Mouse (Mus musculus): ENCODE data around the gene Etl4. TPM values are rescaled to one million over a fixed set of nuclear protein-coding genes. Genes with fewer than 3 reads are reported as not detected.

Gene Etl4
- total and polyA plus RNA-seq, 3 experiments: 29.8 to 40.3 (median 36.0) TPM

DNA sequence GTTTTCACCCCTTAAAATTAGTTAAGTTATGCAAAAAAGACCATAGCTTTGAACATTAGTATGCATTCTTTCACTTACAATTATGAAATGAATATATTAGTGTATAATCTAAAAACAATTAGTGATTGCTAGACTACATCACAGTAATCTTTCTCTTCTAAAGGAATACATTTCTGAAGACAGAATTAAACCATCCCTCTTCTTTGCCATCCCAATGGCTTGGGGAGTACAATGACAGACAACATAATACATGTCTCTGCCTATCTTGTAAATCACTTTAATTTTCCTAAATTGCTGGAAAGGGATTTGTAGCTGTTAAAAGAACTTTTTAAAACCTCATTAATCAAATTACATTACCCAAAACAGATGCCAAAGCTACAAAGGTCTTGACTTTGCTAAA, 216.3 kb downstream of the Etl4 start:
- H3K36me3 ChIP-seq (ENCODE audit: control insufficient read depth, insufficient read depth, low read length): no peaks in the 10 kb centered on the region
- no peak for DNase-seq
- H3K79me2 ChIP-seq (replicated peaks; ENCODE audit: control insufficient read depth, insufficient read depth, low read length): no peaks in the 10 kb centered on the region
- no peak overlapping the region for H3K9ac ChIP-seq (ENCODE audit: low read depth, low read length)
- H3K4me1 ChIP-seq (ENCODE audit: control insufficient read depth, insufficient read depth, low read length): no peaks in the 10 kb centered on the region
- H3K27me3 ChIP-seq (ENCODE audit: control insufficient read depth, insufficient read depth, low read length): no peaks in the 10 kb centered on the region
- intact Hi-C loops (cut with DNase I): loop anchor here (5.0 kb wide), 1 partner anchor 366 kb away; no protein-coding TSS in a partner anchor
- TF ChIP-seq EP300 (IDR thresholded peaks at IDR 0.05; ENCODE audit: insufficient read depth, low read depth, low read length) (no peak), CTCF (IDR thresholded peaks at IDR 0.05) (no peak), POLR2A (IDR thresholded peaks at IDR 0.05; ENCODE audit: insufficient read depth, low read depth, low read length) (no peak)
- H3K4me3 ChIP-seq: no peak overlapping the region
- H3K27ac ChIP-seq: no peak overlapping the region

DNA sequence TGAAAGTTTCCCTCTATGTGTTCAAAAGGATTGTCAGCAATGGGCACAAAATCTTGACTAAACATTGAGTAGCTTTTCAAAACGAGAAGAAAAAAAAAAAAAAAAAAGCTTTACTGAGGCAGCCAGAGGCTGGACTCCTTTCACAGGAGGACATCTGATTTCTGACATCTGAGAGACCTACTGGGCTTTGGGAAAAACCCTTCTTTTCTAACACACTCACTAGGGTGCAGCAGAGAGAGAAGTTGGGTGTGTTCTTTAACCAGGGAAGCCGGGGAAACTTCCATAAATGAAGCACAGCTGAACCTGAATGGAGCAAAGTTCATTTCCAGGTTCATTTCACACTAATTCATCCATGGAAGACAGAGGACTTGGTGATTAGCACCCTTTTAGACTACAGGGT, 222.2 kb downstream of the Etl4 start:
- Histone ChIP-seq H3K4me3 (no peak overlapping the region), H3K27me3 (ENCODE audit: control insufficient read depth, insufficient read depth, low read length) (no peaks in the 10 kb centered on the region), H3K4me1 (ENCODE audit: control insufficient read depth, insufficient read depth, low read length) (no peaks in the 10 kb centered on the region), H3K9ac (ENCODE audit: low read depth, low read length) (no peak overlapping the region), H3K36me3 (ENCODE audit: control insufficient read depth, insufficient read depth, low read length) (no peaks in the 10 kb centered on the region), H3K79me2 (replicated peaks; ENCODE audit: control insufficient read depth, insufficient read depth, low read length) (no peaks in the 10 kb centered on the region), H3K27ac (no peak overlapping the region)
- TF ChIP-seq EP300 (IDR thresholded peaks at IDR 0.05; ENCODE audit: insufficient read depth, low read depth, low read length) (no peak), CTCF (IDR thresholded peaks at IDR 0.05) (peak; percentile 51)
- intact Hi-C loops (cut with DNase I): no loop called here
- DNase-seq: no peak
- 22% methylated on average over 2 of the region's 2 CpGs for WGBS

DNA sequence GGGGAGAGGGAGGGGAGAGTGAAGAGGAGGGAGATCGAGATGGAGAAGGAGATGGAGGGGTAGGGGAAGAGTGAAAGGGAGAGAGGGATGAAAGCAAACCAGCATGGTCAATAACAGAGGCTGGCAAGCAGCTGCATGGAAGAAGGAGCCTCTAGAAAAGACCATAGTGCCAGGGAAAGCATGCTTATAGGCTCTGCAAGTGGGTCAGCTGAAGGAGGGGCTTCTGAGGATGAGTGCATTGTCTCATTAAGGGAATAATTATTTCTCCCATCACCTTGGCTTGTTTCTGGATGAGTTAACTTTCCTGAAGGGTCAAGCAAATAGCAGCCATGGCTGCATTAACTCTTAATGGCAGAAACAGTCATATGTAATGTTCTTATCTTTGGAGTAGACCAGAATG, 228.8 kb downstream of the Etl4 start:
- TF ChIP-seq CTCF (IDR thresholded peaks at IDR 0.05): no peak
- TF ChIP-seq EP300 (IDR thresholded peaks at IDR 0.05; ENCODE audit: insufficient read depth, low read depth, low read length): no peak
- no peak for TF ChIP-seq POLR2A (IDR thresholded peaks at IDR 0.05; ENCODE audit: insufficient read depth, low read depth, low read length)
- H3K79me2 ChIP-seq (replicated peaks; ENCODE audit: control insufficient read depth, insufficient read depth, low read length): no peaks in the 10 kb centered on the region
- H3K36me3 ChIP-seq (ENCODE audit: control insufficient read depth, insufficient read depth, low read length): no peaks in the 10 kb centered on the region
- 57% methylated on average over 1 of the region's 1 CpGs for WGBS
- no peaks in the 10 kb centered on the region for H3K27me3 ChIP-seq (ENCODE audit: control insufficient read depth, insufficient read depth, low read length)
- intact Hi-C loops (cut with DNase I): no loop called here
- H3K4me3 ChIP-seq: no peak overlapping the region
- no peak overlapping the region for H3K27ac ChIP-seq
- DNase-seq: no peak
- no peaks in the 10 kb centered on the region for H3K4me1 ChIP-seq (ENCODE audit: control insufficient read depth, insufficient read depth, low read length)
- H3K9ac ChIP-seq (ENCODE audit: low read depth, low read length): no peak overlapping the region

DNA sequence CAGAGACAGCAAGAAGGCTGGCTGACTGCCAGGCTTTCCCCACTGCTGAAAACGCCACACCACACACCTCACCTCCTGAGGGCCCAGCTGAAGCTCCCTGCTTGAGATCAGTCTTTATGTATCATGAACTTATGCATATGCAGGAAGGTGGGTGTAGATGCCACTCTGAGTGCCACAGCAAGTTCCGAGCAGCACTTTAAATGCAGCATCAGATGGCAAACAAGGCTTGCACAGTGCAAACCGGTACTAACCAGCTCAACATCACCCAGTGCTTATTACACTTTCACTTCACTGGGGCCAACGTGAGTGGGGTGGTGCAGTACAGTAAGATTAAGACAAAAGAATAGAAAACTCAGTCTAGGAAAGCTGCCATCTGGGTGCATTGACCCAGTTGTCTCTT, 235.8 kb downstream of the Etl4 start:
- TF ChIP-seq POLR2A (IDR thresholded peaks at IDR 0.05; ENCODE audit: insufficient read depth, low read depth, low read length) (no peak), EP300 (IDR thresholded peaks at IDR 0.05; ENCODE audit: insufficient read depth, low read depth, low read length) (no peak), CTCF (IDR thresholded peaks at IDR 0.05) (no peak)
- H3K27ac ChIP-seq: no peak overlapping the region
- H3K36me3 ChIP-seq (ENCODE audit: control insufficient read depth, insufficient read depth, low read length): no peaks in the 10 kb centered on the region
- H3K4me1 ChIP-seq (ENCODE audit: control insufficient read depth, insufficient read depth, low read length): no peaks in the 10 kb centered on the region
- H3K79me2 ChIP-seq (replicated peaks; ENCODE audit: control insufficient read depth, insufficient read depth, low read length): no peaks in the 10 kb centered on the region
- 67% methylated on average over 4 of the region's 4 CpGs for WGBS
- intact Hi-C loops (cut with DNase I): no loop called here
- H3K4me3 ChIP-seq: no peak overlapping the region
- no peak overlapping the region for H3K9ac ChIP-seq (ENCODE audit: low read depth, low read length)
- DNase-seq: no peak
- H3K27me3 ChIP-seq (ENCODE audit: control insufficient read depth, insufficient read depth, low read length): no peaks in the 10 kb centered on the region

DNA sequence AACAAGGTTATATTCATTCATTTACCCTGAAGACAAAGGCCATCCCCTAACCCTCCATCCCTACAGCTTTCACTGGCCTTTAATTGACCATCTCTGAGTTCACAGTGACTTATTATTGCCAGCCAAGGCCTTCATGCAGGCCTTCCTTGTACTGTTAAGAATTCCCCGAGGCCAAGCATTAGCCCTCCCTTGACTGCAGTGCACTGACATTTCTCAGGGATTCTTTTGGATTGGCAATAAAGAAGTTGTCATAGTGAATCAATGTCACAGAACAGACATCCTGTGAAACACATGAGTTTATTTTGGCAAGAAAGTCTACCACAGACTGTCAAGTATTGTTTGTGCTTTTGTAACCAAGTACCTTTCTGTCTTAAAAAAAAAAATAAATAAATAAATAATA, 257.5 kb downstream of the Etl4 start:
- no peak for TF ChIP-seq POLR2A (IDR thresholded peaks at IDR 0.05; ENCODE audit: insufficient read depth, low read depth, low read length)
- TF ChIP-seq CTCF (IDR thresholded peaks at IDR 0.05): no peak
- TF ChIP-seq EP300 (IDR thresholded peaks at IDR 0.05; ENCODE audit: insufficient read depth, low read depth, low read length): no peak
- peaks cover 14% of the 10 kb centered on the region for H3K36me3 ChIP-seq (ENCODE audit: control insufficient read depth, insufficient read depth, low read length)
- H3K4me1 ChIP-seq (ENCODE audit: control insufficient read depth, insufficient read depth, low read length): peaks cover 11% of the 10 kb centered on the region
- 44% methylated on average over 1 of the region's 1 CpGs for WGBS
- H3K27ac ChIP-seq: peak overlapping the region; percentile 71
- intact Hi-C loops (cut with DNase I): loop anchor here (5.0 to 10.0 kb wide), 2 partner anchors 40 to 108 kb away; no protein-coding TSS in a partner anchor
- no peaks in the 10 kb centered on the region for H3K79me2 ChIP-seq (replicated peaks; ENCODE audit: control insufficient read depth, insufficient read depth, low read length)
- H3K4me3 ChIP-seq: no peak overlapping the region
- no peak overlapping the region; the same call in 1 of the 2 replicates for H3K9ac ChIP-seq (ENCODE audit: low read depth, low read length)
- DNase-seq: no peak
- no peaks in the 10 kb centered on the region for H3K27me3 ChIP-seq (ENCODE audit: control insufficient read depth, insufficient read depth, low read length)

DNA sequence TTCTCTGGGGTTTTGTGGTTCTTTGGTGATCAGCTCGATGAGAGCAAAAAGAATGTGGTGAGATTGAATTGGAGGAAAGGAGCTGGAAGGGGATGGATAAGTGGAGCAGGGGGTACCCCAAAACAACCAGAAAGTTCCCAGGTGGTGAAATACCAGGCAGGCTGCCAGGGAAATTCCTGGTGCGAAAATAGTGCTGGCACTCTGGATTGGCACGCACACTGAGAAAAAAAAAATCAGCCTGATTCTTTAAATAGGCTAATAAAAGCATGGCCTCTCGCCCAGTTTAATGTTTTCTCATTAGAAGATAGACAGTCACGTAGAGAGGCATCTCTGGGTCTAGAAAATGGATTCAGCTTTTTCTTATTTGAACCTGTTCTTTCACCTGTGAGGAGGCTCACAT, 258.0 kb downstream of the Etl4 start:
- intact Hi-C loops (cut with DNase I): loop anchor here (5.0 to 10.0 kb wide), 2 partner anchors 40 to 107 kb away; no protein-coding TSS in a partner anchor
- Histone ChIP-seq H3K27ac (peak overlapping the region; percentile 71), H3K27me3 (ENCODE audit: control insufficient read depth, insufficient read depth, low read length) (no peaks in the 10 kb centered on the region), H3K36me3 (ENCODE audit: control insufficient read depth, insufficient read depth, low read length) (peaks cover 14% of the 10 kb centered on the region), H3K79me2 (replicated peaks; ENCODE audit: control insufficient read depth, insufficient read depth, low read length) (no peaks in the 10 kb centered on the region), H3K4me1 (ENCODE audit: control insufficient read depth, insufficient read depth, low read length) (peaks cover 11% of the 10 kb centered on the region), H3K9ac (ENCODE audit: low read depth, low read length) (no peak overlapping the region), H3K4me3 (no peak overlapping the region)
- TF ChIP-seq EP300 (IDR thresholded peaks at IDR 0.05; ENCODE audit: insufficient read depth, low read depth, low read length): 0 out of 2 replicates have a peak, but pooled peaks have one; percentile 50
- TF ChIP-seq POLR2A (IDR thresholded peaks at IDR 0.05; ENCODE audit: insufficient read depth, low read depth, low read length): no peak
- peak; percentile 56 to 71 for DNase-seq
- 27% methylated on average over 5 of the region's 5 CpGs for WGBS

All from heart, adult 2 months (tissue).